Mouse (Mus musculus): ENCODE measurements around the gene Selenom. TPM values are rescaled to one million over a fixed set of nuclear protein-coding genes. Genes with fewer than 3 reads are reported as not detected.

The Selenom gene
- polyA plus RNA-seq, 1 experiment from 2014 or later: 215 TPM

GRCm38 (mm10) chr11:3489036-3489435 is 25.4 kb upstream of the Selenom start:
- Histone ChIP-seq H3K27me3 (replicated peaks; ENCODE audit: control insufficient read depth, insufficient read depth, low read length) (no peaks in the 10 kb centered on the region), H3K27ac (replicated peaks; ENCODE audit: low read depth, low read length) (no peak overlapping the region), H3K4me1 (ENCODE audit: control insufficient read depth, insufficient read depth, low read length) (peaks cover under 1% of the 10 kb centered on the region; the same call in 1 of the 2 replicates), H3K36me3 (ENCODE audit: control insufficient read depth, insufficient read depth, low read length) (no peaks in the 10 kb centered on the region), H3K4me3 (ENCODE audit: low read depth, low read length) (no peak overlapping the region), H3K4me2 (ENCODE audit: low read depth, low read length) (no peak overlapping the region), H3K9ac (ENCODE audit: low read depth, low read length) (no peak overlapping the region), H3K9me3 (ENCODE audit: control insufficient read depth, low read length) (no peaks in the 10 kb centered on the region)
- DNase-seq (ENCODE audit: low spot score): no peak
- 80% methylated on average over 5 of the region's 5 CpGs for WGBS
- ATAC-seq (ENCODE audit: low read depth): no peak

- Histone ChIP-seq H3K9me3 (ENCODE audit: control insufficient read depth, low read length) (no peaks in the 10 kb centered on the region), H3K4me1 (ENCODE audit: control insufficient read depth, insufficient read depth, low read length) (no peaks in the 10 kb centered on the region), H3K27me3 (replicated peaks; ENCODE audit: control insufficient read depth, insufficient read depth, low read length) (no peaks in the 10 kb centered on the region), H3K4me2 (ENCODE audit: low read depth, low read length) (no peak overlapping the region), H3K4me3 (ENCODE audit: low read depth, low read length) (no peak overlapping the region), H3K36me3 (ENCODE audit: control insufficient read depth, insufficient read depth, low read length) (no peaks in the 10 kb centered on the region), H3K27ac (replicated peaks; ENCODE audit: low read depth, low read length) (no peak overlapping the region), H3K9ac (ENCODE audit: low read depth, low read length) (no peak overlapping the region)
- 58% methylated on average over 4 of the region's 4 CpGs for WGBS
- DNase-seq (ENCODE audit: low spot score) (peak; percentile 36), ATAC-seq (ENCODE audit: low read depth) (no peak)
Observed at GRCm38 (mm10) chr11:3492748-3493147, 21.7 kb upstream of the Selenom start.

- Histone ChIP-seq H3K9me3 (ENCODE audit: control insufficient read depth, low read length) (no peaks in the 10 kb centered on the region), H3K27me3 (replicated peaks; ENCODE audit: control insufficient read depth, insufficient read depth, low read length) (no peaks in the 10 kb centered on the region), H3K4me1 (ENCODE audit: control insufficient read depth, insufficient read depth, low read length) (no peaks in the 10 kb centered on the region), H3K36me3 (ENCODE audit: control insufficient read depth, insufficient read depth, low read length) (no peaks in the 10 kb centered on the region), H3K27ac (replicated peaks; ENCODE audit: low read depth, low read length) (no peak overlapping the region), H3K4me3 (ENCODE audit: low read depth, low read length) (no peak overlapping the region), H3K4me2 (ENCODE audit: low read depth, low read length) (no peak overlapping the region), H3K9ac (ENCODE audit: low read depth, low read length) (0 out of 2 replicates have a peak overlapping the region, but pooled peaks have one; percentile 14)
- 85% methylated on average over 16 of the region's 17 CpGs for WGBS
- DNase-seq (ENCODE audit: low spot score) (no peak), ATAC-seq (ENCODE audit: low read depth) (no peak)
Observed at GRCm38 (mm10) chr11:3494857-3495256, 19.6 kb upstream of the Selenom start.

- DNase-seq (ENCODE audit: low spot score) (no peak), ATAC-seq (ENCODE audit: low read depth) (no peak)
- Histone ChIP-seq H3K9me3 (ENCODE audit: control insufficient read depth, low read length) (no peaks in the 10 kb centered on the region), H3K27me3 (replicated peaks; ENCODE audit: control insufficient read depth, insufficient read depth, low read length) (no peaks in the 10 kb centered on the region), H3K4me2 (ENCODE audit: low read depth, low read length) (no peak overlapping the region), H3K4me1 (ENCODE audit: control insufficient read depth, insufficient read depth, low read length) (no peaks in the 10 kb centered on the region), H3K9ac (ENCODE audit: low read depth, low read length) (no peak overlapping the region), H3K27ac (replicated peaks; ENCODE audit: low read depth, low read length) (no peak overlapping the region), H3K36me3 (ENCODE audit: control insufficient read depth, insufficient read depth, low read length) (no peaks in the 10 kb centered on the region), H3K4me3 (ENCODE audit: low read depth, low read length) (no peak overlapping the region)
- 89% methylated on average over 14 of the region's 14 CpGs for WGBS
Observed at GRCm38 (mm10) chr11:3495496-3495895, 19.0 kb upstream of the Selenom start.

GRCm38 (mm10) chr11:3496756-3497155 is 17.7 kb upstream of the Selenom start:
- Histone ChIP-seq H3K4me2 (ENCODE audit: low read depth, low read length) (no peak overlapping the region), H3K27me3 (replicated peaks; ENCODE audit: control insufficient read depth, insufficient read depth, low read length) (no peaks in the 10 kb centered on the region), H3K9ac (ENCODE audit: low read depth, low read length) (no peak overlapping the region), H3K4me3 (ENCODE audit: low read depth, low read length) (no peak overlapping the region), H3K4me1 (ENCODE audit: control insufficient read depth, insufficient read depth, low read length) (no peaks in the 10 kb centered on the region), H3K9me3 (ENCODE audit: control insufficient read depth, low read length) (no peaks in the 10 kb centered on the region), H3K27ac (replicated peaks; ENCODE audit: low read depth, low read length) (0 out of 2 replicates have a peak overlapping the region, but pooled peaks have one; percentile 19), H3K36me3 (ENCODE audit: control insufficient read depth, insufficient read depth, low read length) (no peaks in the 10 kb centered on the region)
- WGBS: 45% methylated on average over 5 of the region's 5 CpGs
- peak; percentile 86 for DNase-seq (ENCODE audit: low spot score)
- peak; percentile 79 for ATAC-seq (ENCODE audit: low read depth)

GRCm38 (mm10) chr11:3497296-3497695 is 17.2 kb upstream of the Selenom start:
- ATAC-seq (ENCODE audit: low read depth) (no peak), DNase-seq (ENCODE audit: low spot score) (no peak)
- Histone ChIP-seq H3K36me3 (ENCODE audit: control insufficient read depth, insufficient read depth, low read length) (no peaks in the 10 kb centered on the region), H3K9ac (ENCODE audit: low read depth, low read length) (no peak overlapping the region), H3K27ac (replicated peaks; ENCODE audit: low read depth, low read length) (no peak overlapping the region), H3K4me2 (ENCODE audit: low read depth, low read length) (no peak overlapping the region), H3K4me1 (ENCODE audit: control insufficient read depth, insufficient read depth, low read length) (no peaks in the 10 kb centered on the region), H3K4me3 (ENCODE audit: low read depth, low read length) (no peak overlapping the region), H3K27me3 (replicated peaks; ENCODE audit: control insufficient read depth, insufficient read depth, low read length) (no peaks in the 10 kb centered on the region), H3K9me3 (ENCODE audit: control insufficient read depth, low read length) (no peaks in the 10 kb centered on the region)
- WGBS: 77% methylated on average over 1 of the region's 1 CpGs

GRCm38 (mm10) chr11:3502057-3502456 is 12.4 kb upstream of the Selenom start:
- Histone ChIP-seq H3K27me3 (replicated peaks; ENCODE audit: control insufficient read depth, insufficient read depth, low read length) (no peaks in the 10 kb centered on the region), H3K9ac (ENCODE audit: low read depth, low read length) (no peak overlapping the region), H3K4me3 (ENCODE audit: low read depth, low read length) (no peak overlapping the region), H3K36me3 (ENCODE audit: control insufficient read depth, insufficient read depth, low read length) (no peaks in the 10 kb centered on the region), H3K4me1 (ENCODE audit: control insufficient read depth, insufficient read depth, low read length) (no peaks in the 10 kb centered on the region), H3K9me3 (ENCODE audit: control insufficient read depth, low read length) (no peaks in the 10 kb centered on the region), H3K27ac (replicated peaks; ENCODE audit: low read depth, low read length) (no peak overlapping the region), H3K4me2 (ENCODE audit: low read depth, low read length) (no peak overlapping the region)
- WGBS: 79% methylated on average over 17 of the region's 17 CpGs
- DNase-seq (ENCODE audit: low spot score) (no peak), ATAC-seq (ENCODE audit: low read depth) (no peak)

- no peak for DNase-seq (ENCODE audit: low spot score)
- no peak overlapping the region for H3K4me2 ChIP-seq (ENCODE audit: low read depth, low read length)
- no peak overlapping the region for H3K27ac ChIP-seq (replicated peaks; ENCODE audit: low read depth, low read length)
- H3K4me1 ChIP-seq (ENCODE audit: control insufficient read depth, insufficient read depth, low read length): no peaks in the 10 kb centered on the region
- 81% methylated on average over 17 of the region's 18 CpGs for WGBS
- no peak for ATAC-seq (ENCODE audit: low read depth)
- no peaks in the 10 kb centered on the region for H3K27me3 ChIP-seq (replicated peaks; ENCODE audit: control insufficient read depth, insufficient read depth, low read length)
- no peaks in the 10 kb centered on the region for H3K36me3 ChIP-seq (ENCODE audit: control insufficient read depth, insufficient read depth, low read length)
- no peak overlapping the region for H3K4me3 ChIP-seq (ENCODE audit: low read depth, low read length)
- H3K9me3 ChIP-seq (ENCODE audit: control insufficient read depth, low read length): no peaks in the 10 kb centered on the region
- H3K9ac ChIP-seq (ENCODE audit: low read depth, low read length): no peak overlapping the region
Observed at GRCm38 (mm10) chr11:3502459-3503072, 11.9 kb upstream of the Selenom start.

Data from embryonic facial prominence, embryonic 14.5 days (tissue).